ENCODE assay signal across 28 mouse cellular contexts in genomic region chr11:30126840-30127239, GRCm38 (mm10).
DNase-seq lines count a peak whose midpoint lies in the region.
"Had no signal": no experiment of that assay in that cellular context is flagged by ENCODE, and none has a peak within 500 bp of the region (broad histone marks: within the 10 kb centered on the region; RNA-seq: fewer than 3 reads in every experiment).

No protein-coding gene starts in this region.

- no peak overlapping the region for H3K4me3 ChIP-seq in limb, embryonic 10.5 days
- no peak overlapping the region for H3K4me3 ChIP-seq in midbrain, embryonic 10.5 days
- no peak overlapping the region for H3K4me3 ChIP-seq in forebrain, embryonic 10.5 days
- H3K4me3 ChIP-seq: embryonic facial prominence, embryonic 10.5 days; embryonic facial prominence, embryonic 13.5 days; gastrocnemius, adult 2 months; heart, embryonic 12.5 days; heart, embryonic 15.5 days; intestine, embryonic 15.5 days had no signal

- no peaks in the 10 kb centered on the region for H3K27me3 ChIP-seq in limb, embryonic 10.5 days (ENCODE audit: low read depth, poor library complexity, severe bottlenecking)
- H3K27me3 ChIP-seq in midbrain, embryonic 10.5 days (ENCODE audit: low read depth, poor library complexity, severe bottlenecking): no peaks in the 10 kb centered on the region
- H3K27me3 ChIP-seq in forebrain, embryonic 10.5 days (ENCODE audit: poor library complexity, severe bottlenecking): no peaks in the 10 kb centered on the region
- H3K27me3 ChIP-seq: embryonic facial prominence, embryonic 13.5 days; heart, embryonic 12.5 days; heart, embryonic 15.5 days; intestine, embryonic 15.5 days had no signal

- H3K27ac ChIP-seq in limb, embryonic 10.5 days: no peak overlapping the region
- H3K27ac ChIP-seq in midbrain, embryonic 10.5 days (replicated peaks): no peak overlapping the region
- H3K27ac ChIP-seq in forebrain, embryonic 10.5 days: no peak overlapping the region
- H3K27ac ChIP-seq: embryonic facial prominence, embryonic 10.5 days; embryonic facial prominence, embryonic 13.5 days; gastrocnemius, adult 2 months; heart, embryonic 15.5 days; hindbrain, embryonic 14.5 days; hindbrain, postnatal 0 days; intestine, embryonic 15.5 days had no signal

- no peaks in the 10 kb centered on the region for H3K4me1 ChIP-seq in limb, embryonic 10.5 days
- H3K4me1 ChIP-seq in midbrain, embryonic 10.5 days: no peaks in the 10 kb centered on the region
- no peaks in the 10 kb centered on the region for H3K4me1 ChIP-seq in forebrain, embryonic 10.5 days
- H3K4me1 ChIP-seq: embryonic facial prominence, embryonic 10.5 days; embryonic facial prominence, embryonic 13.5 days; heart, embryonic 15.5 days had no signal

- DNase-seq in 416B (ENCODE audit: low read depth): peak; percentile 49
- DNase-seq in CD4-positive helper T cell, adult 2 months (ENCODE audit: low read depth, low spot score): peak; percentile 66
- peak; percentile 14 for DNase-seq in T-cell, adult 2 months (ENCODE audit: low spot score)
- DNase-seq in induced T-regulatory cell, adult 2 months (ENCODE audit: low read depth): peak; percentile 45
- DNase-seq in right cerebral cortex, postnatal 4 days: no peak
- no peak for DNase-seq in limb, embryonic 10.5 days (ENCODE audit: low spot score)
- no peak for DNase-seq in midbrain, embryonic 10.5 days (ENCODE audit: low spot score)
- DNase-seq in forebrain, embryonic 10.5 days (ENCODE audit: extremely low spot score, low spot score): no peak
- DNase-seq: adrenal gland, adult 2 months; adrenal gland, postnatal 14 days; cerebellum, adult 11-12 months; cerebellum, adult 8-10 months; cerebellum, postnatal 10 days; cerebellum, postnatal 36 days; embryo, embryonic 11 days; forebrain, postnatal 0 days; gastrocnemius, adult 2 months; gastrocnemius, postnatal 14 days; heart, adult 18-20 months; heart, postnatal 10 days; heart, postnatal 36 days had no signal

- 83% methylated on average over 1 of the region's 1 CpGs for WGBS in limb, embryonic 10.5 days
- 86% methylated on average over 1 of the region's 1 CpGs for WGBS in midbrain, embryonic 10.5 days
- WGBS in forebrain, embryonic 10.5 days: 86% methylated on average over 1 of the region's 1 CpGs

- H3K9me3 ChIP-seq in limb, embryonic 10.5 days (replicated peaks): no peaks in the 10 kb centered on the region
- H3K9me3 ChIP-seq in midbrain, embryonic 10.5 days (replicated peaks): no peaks in the 10 kb centered on the region
- no peaks in the 10 kb centered on the region for H3K9me3 ChIP-seq in forebrain, embryonic 10.5 days
- H3K9me3 ChIP-seq: embryonic facial prominence, embryonic 10.5 days; embryonic facial prominence, embryonic 13.5 days; heart, embryonic 12.5 days; heart, embryonic 15.5 days; intestine, embryonic 15.5 days had no signal

- H3K36me3 ChIP-seq in limb, embryonic 10.5 days: peaks cover 94% of the 10 kb centered on the region
- peaks cover 83% of the 10 kb centered on the region for H3K36me3 ChIP-seq in midbrain, embryonic 10.5 days
- H3K36me3 ChIP-seq in forebrain, embryonic 10.5 days (replicated peaks): peaks cover 89% of the 10 kb centered on the region

Comparison
In these comparisons a context has a peak if more than half of its experiments do, and no peak if none do; other contexts are left out.
1. DNase-seq: peak in 416B (single experiment), CD4-positive helper T cell, adult 2 months (single experiment), T-cell, adult 2 months (single experiment) and induced T-regulatory cell, adult 2 months (single experiment); none in right cerebral cortex, postnatal 4 days (single experiment), limb, embryonic 10.5 days (single experiment), midbrain, embryonic 10.5 days (single experiment) and forebrain, embryonic 10.5 days (single experiment).